Mouse (Mus musculus) frontal cortex, adult (tissue): ENCODE data around the gene Cyp4a30b.
"Not testable (repeated sequence)": the region's sequence is repeated elsewhere in the genome, so short reads cannot be mapped to it uniquely, and the experiment has no call there.

Experiments
- ATAC-seq: cut with Nextera tagmentation; 2 replicates; pipeline ENCODE4 v1.9.2; 2017; ENCODE audit warnings: mild to moderate bottlenecking, moderate library complexity, mixed read lengths; ENCODE audit not compliant: low TSS enrichment

Cyp4a30b gene

DNA sequence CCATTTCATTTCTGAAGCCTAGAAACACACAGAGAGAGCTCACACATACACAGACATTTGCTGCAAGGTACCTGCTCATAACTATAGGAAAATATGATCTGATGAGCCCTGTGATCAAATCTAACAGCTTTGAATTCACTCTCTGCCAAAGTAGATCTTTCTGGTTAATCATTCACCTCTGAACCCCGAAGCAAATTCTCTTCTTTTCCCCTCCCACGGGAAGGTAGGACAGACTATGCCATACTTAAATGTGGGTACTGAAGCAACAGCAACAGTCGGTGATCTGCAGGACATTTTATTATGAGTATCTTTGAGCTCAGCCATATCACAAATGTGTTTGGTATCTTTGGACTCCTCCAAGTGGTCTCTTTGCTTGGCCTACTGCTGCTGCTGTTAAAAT lies at the start of gene Cyp4a30b:
Gene Cyp4a30b, plus strand, starts transcription at position 301 of the 400 bp plus-strand sequence.
- no peak for ATAC-seq

DNA sequence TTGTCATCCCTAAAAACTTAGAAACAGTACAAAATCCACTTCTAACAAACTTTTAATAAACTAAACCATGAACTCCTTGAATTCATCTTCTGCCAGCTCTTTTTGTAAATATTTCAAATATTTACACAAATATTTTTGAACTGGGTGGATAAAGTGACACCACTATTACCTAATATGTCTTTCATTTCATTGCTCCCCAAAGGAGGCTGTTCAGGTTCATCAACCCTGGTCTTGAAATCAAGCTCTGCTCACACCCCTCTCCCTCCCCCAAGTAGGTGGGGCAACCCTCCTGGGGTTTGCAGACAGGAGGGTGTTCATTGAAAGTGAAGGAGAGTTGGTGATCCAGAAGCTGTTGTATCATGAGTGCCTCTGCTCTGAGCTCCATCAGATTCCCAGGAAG lies 41.1 kb upstream of the Cyp4a30b start, which contains the start of gene Cyp4a12b:
Gene Cyp4a12b, plus strand, starts transcription at position 301 of the 400 bp plus-strand sequence.
- ATAC-seq: not testable (repeated sequence)

DNA sequence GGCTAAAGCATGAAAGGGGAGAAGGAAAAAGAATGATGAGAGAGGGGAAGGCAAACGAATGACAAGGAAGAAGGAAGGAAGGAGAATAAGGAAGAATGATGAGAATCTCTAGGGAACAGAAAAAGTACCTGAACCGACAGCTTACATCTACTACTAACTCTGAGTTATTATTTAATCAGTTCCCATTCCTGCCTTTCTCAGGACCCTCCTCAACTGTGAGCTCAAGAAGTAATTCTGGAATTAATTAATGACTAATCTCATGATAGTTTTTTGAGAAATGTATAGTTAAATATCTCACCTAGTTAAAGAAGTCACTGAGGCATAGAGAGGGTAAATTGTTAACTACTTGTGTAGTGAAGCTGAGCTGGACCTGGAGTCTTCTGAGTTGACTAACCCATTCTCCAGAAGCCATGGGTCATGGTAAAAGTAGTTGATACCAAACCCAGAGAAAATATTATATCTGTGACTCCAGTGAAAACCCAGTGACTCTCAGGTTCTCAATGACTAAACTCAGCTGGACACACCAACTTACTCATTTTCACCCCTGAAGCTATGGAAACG lies 1.7 kb upstream of the Cyp4a30b start:
- ATAC-seq: no peak

DNA sequence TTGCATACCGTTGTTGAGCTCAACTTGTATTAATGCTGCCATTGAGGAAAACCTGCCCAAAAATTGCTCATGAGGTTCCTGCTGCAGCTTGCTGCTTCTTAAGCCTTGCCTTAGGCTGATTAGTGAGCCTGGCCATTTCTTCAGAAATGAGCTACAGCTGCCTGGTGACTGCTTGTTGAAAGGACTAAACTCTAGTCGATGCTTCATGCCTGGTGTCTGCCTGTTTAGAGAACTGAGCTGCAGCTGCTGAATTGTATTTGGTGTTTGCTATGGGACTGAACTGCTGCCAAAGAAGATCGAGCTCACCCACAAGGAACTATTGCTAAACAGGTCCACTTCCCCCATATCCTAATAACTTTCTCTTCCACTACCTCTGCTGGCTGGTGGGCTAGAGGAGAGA lies 21.2 kb downstream of the Cyp4a30b start:
- ATAC-seq: not testable (repeated sequence)

DNA sequence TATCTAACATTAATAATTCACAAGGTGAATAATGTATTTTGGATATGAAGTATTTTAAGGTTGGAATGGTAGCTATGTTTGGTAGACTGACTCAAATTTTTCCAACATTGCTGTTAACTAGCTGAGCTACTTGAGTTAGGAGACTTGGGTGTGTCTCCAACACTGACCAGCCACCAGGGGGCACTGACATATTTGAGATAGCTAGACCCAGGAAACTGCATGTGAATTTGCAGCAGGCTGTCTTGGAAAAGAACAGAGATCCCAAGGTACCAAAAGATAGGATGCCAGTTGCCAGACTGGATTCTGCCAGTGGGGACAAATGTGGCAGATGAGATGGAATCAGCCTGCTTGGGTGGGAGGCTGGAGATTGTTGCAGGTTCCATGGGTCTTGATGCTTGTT lies 23.6 kb downstream of the Cyp4a30b start:
- peak; percentile 84 for ATAC-seq

DNA sequence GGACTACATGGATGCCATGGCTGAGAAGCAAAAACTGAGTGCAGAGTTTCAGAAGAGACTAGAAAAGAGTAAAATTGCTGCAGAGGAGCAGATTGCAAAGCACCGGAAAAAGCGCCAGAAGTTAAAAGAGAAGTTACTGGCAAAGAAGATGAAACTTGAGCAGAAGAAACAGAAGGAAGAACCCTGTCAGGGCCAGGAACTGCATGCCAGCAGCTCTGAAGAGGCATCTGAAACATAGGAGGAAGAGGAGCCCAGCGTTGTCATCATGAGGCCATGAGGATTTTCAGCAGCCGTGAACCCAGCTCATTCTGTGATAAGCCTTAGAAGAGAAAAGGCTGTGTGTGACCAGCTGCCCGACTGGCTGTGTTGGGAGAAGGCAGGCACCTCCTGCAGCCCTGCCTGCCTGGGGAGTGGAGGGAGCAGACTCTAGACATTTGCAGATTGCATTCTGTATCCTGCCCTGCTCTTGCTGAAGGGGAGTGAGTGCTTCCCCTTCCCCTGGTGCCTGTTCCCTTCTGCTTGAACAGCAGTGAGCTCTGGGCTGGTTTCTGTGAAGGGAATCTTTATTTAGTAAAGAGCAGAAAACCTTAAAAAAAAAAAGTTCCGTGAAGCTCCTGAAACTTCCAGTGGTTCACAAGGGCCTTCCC lies 28.7 kb downstream of the Cyp4a30b start:
- ATAC-seq: peak; percentile 65

DNA sequence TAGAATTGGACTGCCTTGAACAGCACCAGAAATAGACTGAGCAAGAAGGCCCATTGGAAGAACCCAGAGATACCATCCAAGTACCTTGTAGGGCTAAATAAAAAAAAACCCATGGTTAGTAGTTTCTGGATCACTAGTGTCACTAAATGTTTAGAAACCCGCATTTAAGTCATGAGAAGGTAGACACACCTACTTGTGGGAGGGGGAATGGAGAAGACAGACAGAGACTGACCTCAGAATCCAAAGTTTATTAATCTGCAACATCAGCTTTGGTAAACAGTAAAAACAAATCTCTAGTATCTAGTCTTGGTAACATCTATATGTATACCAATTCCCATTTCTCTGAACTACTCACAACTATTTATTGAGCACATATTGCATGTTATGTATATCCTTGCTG lies 43.6 kb downstream of the Cyp4a30b start, which contains the start of gene Cyp4a14:
Gene Cyp4a14, minus strand, starts transcription at position 142 of the 400 bp plus-strand sequence.
- no peak for ATAC-seq

DNA sequence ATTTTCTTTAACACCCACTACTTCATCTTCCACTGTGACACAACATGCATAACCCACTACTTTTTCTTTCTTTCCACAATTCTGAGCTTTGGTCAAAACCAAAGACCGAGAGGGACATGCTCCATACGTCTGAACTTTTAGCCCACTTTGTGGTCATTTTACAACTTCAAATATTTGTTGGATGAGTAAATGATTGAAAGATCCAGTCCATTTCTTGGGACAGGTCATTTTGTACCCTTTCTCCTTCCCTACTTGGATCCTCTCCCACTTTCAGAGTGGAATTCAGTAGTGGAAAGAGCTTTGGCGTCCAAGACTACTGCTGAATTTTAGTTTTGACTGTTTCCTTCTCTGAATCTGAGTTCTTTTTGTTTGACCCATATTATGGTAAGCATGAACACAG lies 45.1 kb downstream of the Cyp4a30b start:
- no peak for ATAC-seq

DNA sequence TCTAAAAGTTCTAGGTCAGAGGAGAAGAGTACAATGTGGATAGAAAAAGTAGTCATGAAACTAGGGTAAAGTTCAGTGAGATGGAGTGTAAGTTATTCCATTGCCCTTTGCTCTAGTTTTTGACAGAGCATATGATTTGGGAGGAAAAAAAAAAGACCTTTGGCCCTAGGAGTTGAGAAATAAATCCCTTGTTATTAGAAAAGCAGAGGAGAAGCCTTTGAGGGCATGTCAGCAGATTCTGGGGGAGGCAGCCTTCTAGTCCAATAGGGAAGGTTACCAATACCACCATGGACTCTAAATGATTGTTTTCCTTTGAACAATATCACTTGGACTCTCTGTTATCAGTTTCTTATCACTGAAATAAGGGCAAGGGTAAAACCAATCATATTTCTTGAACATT lies 61.6 kb downstream of the Cyp4a30b start:
- not testable (repeated sequence) for ATAC-seq

DNA sequence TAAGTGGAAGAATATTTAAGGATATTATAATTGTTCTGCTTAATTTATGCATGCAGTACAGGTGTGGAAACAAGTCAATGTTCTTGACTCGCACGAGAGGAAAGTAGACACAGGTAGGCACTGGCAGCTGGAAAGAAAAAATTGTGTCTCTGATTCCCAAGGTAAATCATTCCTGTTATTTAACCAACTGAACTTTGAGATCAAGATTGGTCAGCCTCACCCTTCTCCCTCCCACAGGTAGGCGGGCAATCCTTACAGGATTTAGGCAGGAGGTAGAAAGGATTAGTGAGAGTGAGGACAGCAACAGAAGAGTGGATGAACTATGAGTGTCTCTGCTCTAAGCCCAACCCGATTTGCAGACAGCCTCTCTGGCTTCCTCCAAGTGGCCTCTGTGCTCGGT lies 65.6 kb downstream of the Cyp4a30b start, which contains the start of gene Cyp4a10:
Gene Cyp4a10, plus strand, starts transcription at position 265 of the 400 bp plus-strand sequence.
- ATAC-seq: not testable (repeated sequence)

DNA sequence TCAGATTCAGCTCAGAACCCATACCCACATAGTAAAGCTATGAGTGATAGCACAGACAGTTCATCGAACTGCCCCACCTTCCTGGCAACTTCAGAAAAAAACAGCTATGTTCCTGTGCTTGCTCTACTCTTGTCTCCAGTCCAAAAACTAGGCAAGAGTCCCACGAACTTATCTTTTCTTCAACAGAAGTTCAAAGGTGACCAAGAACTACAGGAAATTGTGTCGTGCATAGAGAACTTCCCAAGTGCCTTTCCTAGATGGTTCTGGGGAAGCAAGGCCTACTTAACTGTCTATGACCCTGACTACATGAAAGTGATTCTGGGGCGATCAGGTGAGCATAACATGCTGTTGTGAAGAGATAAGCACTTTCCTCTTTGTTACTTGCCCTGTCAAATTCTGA lies 67.0 kb downstream of the Cyp4a30b start:
- ATAC-seq: no peak
